Mouse (Mus musculus) adrenal gland, postnatal 10 days (tissue): ENCODE results near the gene A1cf. TPM values are rescaled to one million over a fixed set of nuclear protein-coding genes. Genes with fewer than 3 reads are reported as not detected.

ENCODE experiments used
- DNase-seq: peaks from one replicate; pipeline ENCODE4 v3.0.0; 2021; ENCODE audit warnings: mixed read lengths
- total RNA-seq, 2 experiments: library from RNA; stranded (reverse); gene quantifications; 2 replicates each; pipeline ENCODE4 v1.2.3; 2021

A1cf gene
- total RNA-seq, 2 experiments from 2014 or later: 5.6 to 13.7 TPM

GRCm38 (mm10) chr19:31953799-31954198 is 85.2 kb downstream of the A1cf start:
- DNase-seq: no peak

GRCm38 (mm10) chr19:31954267-31954666 is 85.7 kb downstream of the A1cf start:
- no peak for DNase-seq

DNA sequence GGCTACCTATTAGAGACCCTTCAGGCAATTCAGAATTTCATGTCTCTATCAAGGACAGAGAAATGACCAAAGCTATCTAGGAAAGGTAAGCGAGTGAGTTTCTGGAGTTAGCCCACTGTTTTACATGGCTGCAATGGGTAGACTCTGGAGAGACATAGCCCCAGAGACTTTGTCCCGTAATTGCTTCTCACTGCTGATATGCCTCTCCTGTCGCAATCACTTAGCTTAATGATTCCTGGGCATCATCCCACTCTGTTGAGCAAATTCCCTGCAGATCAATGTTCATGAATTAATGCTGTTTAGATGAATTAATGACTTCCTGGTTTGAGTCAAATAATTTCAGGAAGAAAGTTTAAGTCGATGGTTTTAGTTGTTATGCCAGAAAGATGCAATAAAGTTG is 86.1 kb downstream of the A1cf start:
- no peak for DNase-seq

GRCm38 (mm10) chr19:31956359-31956758 is 87.8 kb downstream of the A1cf start:
- no peak for DNase-seq

GRCm38 (mm10) chr19:31960434-31960833 is 91.9 kb downstream of the A1cf start:
- DNase-seq: no peak

GRCm38 (mm10) chr19:31963147-31963546 is 94.6 kb downstream of the A1cf start:
- no peak for DNase-seq

DNA sequence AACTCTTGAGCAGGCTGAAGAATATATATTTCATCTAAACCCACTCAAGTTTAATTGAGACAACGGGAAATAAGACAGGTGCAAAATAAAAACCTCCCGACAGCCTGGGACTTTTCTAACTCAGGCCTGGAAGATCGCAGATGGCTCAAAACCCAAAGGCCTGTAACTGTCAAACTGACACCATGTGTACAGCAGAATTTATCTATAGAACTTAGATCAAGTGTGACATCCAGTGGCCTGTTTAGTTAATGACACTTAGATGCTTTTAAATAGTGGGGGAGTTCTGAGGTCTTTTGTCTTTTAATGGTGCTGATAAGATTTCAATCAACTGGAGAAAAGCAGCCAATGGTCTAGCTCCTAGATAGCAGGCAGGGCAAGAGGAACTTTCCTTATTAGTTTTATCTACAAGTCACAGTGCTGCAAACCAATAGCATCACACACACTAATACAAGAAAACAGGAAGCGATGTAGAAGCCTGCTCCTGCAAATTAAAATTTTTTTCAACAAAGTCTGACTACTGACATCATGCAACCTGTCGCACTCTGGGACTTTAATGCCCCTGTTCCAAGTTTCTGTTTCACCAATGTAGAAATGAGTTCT is 99.5 kb downstream of the A1cf start:
- no peak for DNase-seq

- no peak for DNase-seq
These were observed 102.8 kb downstream of the A1cf start for GRCm38 (mm10) chr19:31971405-31971804.

DNA sequence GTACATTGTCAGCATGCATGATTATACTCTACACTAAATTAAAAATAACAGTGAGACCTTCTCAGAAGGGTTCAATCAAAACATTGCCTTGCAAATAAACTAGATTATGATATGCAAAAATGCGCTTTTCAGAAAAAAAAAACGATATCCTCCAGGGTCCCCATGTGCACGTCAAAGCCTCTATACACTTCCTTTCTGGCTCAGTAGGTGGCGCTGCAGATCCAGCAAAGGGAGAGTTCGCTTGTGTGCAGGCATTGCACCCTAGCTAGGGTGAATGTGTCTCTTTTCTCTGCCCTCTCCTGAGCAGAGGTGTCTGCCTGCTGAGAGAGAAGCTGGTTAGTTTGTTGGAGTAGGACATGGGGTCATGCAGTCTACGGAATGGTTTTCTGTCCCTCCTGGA is 103.4 kb downstream of the A1cf start:
- peak; percentile 89 for DNase-seq

DNA sequence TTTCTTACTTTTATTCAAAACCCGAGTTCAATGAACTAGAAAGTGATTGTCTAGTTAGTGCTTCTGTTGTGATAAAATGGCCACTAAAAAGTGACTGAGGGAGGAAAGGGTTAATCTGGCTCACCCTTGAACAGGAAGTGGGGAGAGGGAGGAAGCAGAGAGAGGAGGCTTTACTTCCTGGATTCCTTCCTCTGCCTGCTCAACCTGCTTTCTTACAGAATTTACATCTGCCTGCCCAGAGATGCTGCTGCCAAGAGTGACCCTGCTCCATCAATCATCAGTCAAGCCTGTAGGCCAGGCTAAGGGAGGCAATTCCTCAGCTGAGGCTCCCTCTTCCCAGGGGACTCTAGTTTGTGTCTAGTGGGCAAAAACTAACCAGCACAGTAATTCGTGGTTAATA is 107.3 kb downstream of the A1cf start:
- no peak for DNase-seq

GRCm38 (mm10) chr19:31991057-31991456 is 122.5 kb downstream of the A1cf start:
- DNase-seq: no peak

DNA sequence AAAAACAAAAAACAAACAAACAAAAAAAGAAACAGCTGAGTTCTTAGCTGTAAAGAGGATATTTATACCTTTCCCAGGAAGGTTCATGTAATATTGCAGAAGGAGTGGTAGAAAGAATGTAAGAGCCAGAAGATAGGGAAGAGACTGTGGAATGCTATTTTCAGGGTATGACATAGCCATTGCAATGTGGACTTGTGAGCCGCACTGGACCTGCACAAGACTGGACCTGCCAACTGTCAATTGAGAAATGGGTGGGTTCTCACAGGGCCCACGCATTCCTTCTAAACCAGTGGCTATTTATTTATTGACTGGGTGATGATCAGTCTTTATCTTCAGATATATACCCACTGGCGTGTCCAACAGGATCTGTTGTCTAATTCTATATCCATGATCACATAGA is 128.4 kb downstream of the A1cf start:
- no peak for DNase-seq

Other genes starting within 250 kb of the A1cf start
- gene Prkg1, start 103.7 kb upstream of the A1cf start, total RNA-seq: 10 to 100 TPM in 1 of 2 experiments, 1 to 10 TPM in 1; 8.2 to 13.4 TPM
- 10 to 100 TPM; 17.8 to 23.2 TPM for gene Asah2, start 239.4 kb downstream of the A1cf start, total RNA-seq